Mouse (Mus musculus): ENCODE measurements at regions not wholly inside any gene's neighbourhood (a gene's known extent, or its start where the extent isn't known, plus 50 kb on each side); places are given as distances from the start of the nearest gene placed in this dataset.
"Not testable (repeated sequence)": the region's sequence is repeated elsewhere in the genome, so short reads cannot be mapped to it uniquely, and the experiment has no call there.

DNA sequence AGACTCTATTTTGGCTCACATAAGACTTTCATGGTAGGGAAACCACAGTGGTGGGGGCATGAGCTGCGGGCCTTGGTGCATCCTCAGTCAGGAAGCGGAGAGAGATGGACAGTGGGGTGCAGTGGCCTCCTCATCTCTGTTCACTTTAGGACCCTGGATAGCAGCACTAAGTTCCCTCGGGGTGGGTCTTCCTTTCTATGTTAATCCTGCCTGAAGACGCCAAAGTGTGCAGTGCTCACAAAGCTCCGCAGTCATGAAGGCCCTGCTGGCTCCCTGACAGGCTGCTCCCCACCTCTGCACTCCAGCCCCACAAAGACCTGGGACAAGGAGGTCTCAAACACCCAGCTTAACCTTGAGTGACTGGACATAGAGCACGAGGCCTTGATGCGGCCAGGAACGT, 56.8 kb downstream of the Sox1 start:
- H3K9ac ChIP-seq (ENCODE audit: low read length), result no peak overlapping the region
- 63% methylated on average over 8 of the region's 8 CpGs for WGBS
- no peak overlapping the region for H3K4me2 ChIP-seq (ENCODE audit: low read depth, low read length, severe bottlenecking)
- DNase-seq (ENCODE audit: low spot score) (no peak), ATAC-seq (replicated peaks; ENCODE audit: low FRiP score) (no peak)
- no peak overlapping the region for H3K4me3 ChIP-seq (ENCODE audit: low read depth, low read length)
- H3K9me3 ChIP-seq (ENCODE audit: control insufficient read depth, low read length), result no peaks in the 10 kb centered on the region; the same call in 1 of the 2 replicates
- H3K27me3 ChIP-seq (ENCODE audit: control insufficient read depth, insufficient read depth, low read length), result no peaks in the 10 kb centered on the region
- no peaks in the 10 kb centered on the region for H3K4me1 ChIP-seq (replicated peaks; ENCODE audit: control insufficient read depth, insufficient read depth, low read length)
- no peaks in the 10 kb centered on the region for H3K36me3 ChIP-seq (ENCODE audit: control insufficient read depth, insufficient read depth, low read length)
- H3K27ac ChIP-seq (ENCODE audit: low read depth, low read length), result no peak overlapping the region

DNA sequence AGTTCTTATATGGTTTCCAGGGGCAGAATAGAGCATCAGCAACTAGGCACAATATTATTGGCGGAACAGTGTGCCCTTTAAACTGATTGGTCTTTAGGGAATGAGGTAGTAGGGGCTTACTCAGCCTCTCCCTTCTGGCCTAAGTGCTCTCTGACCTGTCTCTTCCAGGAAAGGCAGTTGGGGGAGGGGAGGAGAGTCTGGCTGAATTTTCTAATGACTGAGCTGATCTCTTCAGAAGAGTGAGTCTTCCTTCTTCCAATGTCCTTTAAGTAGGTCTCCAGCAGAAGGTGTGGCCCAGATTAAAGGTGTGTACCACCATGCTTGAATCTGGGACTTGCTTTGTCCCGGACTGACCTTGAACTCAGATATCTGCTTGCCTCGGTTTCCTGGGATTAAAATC, 60.3 kb downstream of the Sox1 start:
- not testable (repeated sequence) for ATAC-seq (replicated peaks; ENCODE audit: low FRiP score); H3K27ac ChIP-seq (ENCODE audit: low read depth, low read length); DNase-seq (ENCODE audit: low spot score); H3K9me3 ChIP-seq (ENCODE audit: control insufficient read depth, low read length); H3K4me1 ChIP-seq (replicated peaks; ENCODE audit: control insufficient read depth, insufficient read depth, low read length); H3K27me3 ChIP-seq (ENCODE audit: control insufficient read depth, insufficient read depth, low read length); H3K4me3 ChIP-seq (ENCODE audit: low read depth, low read length); H3K36me3 ChIP-seq (ENCODE audit: control insufficient read depth, insufficient read depth, low read length); H3K4me2 ChIP-seq (ENCODE audit: low read depth, low read length, severe bottlenecking); H3K9ac ChIP-seq (ENCODE audit: low read length)
- 98% methylated on average over 3 of the region's 3 CpGs for WGBS

DNA sequence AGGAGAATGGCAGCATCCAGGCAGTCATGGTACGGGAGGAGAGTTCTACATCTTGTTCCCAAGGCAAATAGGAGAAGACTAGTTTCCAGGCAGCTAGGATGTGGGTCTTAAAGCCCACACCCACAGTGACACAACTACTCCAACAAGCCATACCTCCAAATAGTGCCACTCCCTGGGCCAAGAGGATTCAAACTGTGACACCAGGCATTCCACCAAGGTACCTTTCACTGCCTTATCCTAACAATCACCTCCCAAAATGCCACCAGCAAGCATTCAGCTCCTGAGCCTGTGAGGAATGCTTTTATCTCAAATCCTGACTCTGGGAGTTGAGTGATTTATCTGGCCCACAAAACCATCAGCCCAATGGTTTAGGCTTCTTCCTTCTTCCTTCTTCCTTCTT, 61.2 kb downstream of the Sox1 start:
- no peak overlapping the region for H3K4me3 ChIP-seq (ENCODE audit: low read depth, low read length)
- H3K9me3 ChIP-seq (ENCODE audit: control insufficient read depth, low read length), result no peaks in the 10 kb centered on the region
- 0 out of 2 replicates have a peak, but pooled peaks cover 4% of the 10 kb centered on the region for H3K4me1 ChIP-seq (replicated peaks; ENCODE audit: control insufficient read depth, insufficient read depth, low read length)
- H3K27me3 ChIP-seq (ENCODE audit: control insufficient read depth, insufficient read depth, low read length), result no peaks in the 10 kb centered on the region
- ATAC-seq (replicated peaks; ENCODE audit: low FRiP score) (no peak), DNase-seq (ENCODE audit: low spot score) (no peak)
- H3K36me3 ChIP-seq (ENCODE audit: control insufficient read depth, insufficient read depth, low read length), result no peaks in the 10 kb centered on the region
- no peak overlapping the region for H3K4me2 ChIP-seq (ENCODE audit: low read depth, low read length, severe bottlenecking)
- no peak overlapping the region for H3K9ac ChIP-seq (ENCODE audit: low read length)
- 78% methylated on average over 1 of the region's 1 CpGs for WGBS
- no peak overlapping the region for H3K27ac ChIP-seq (ENCODE audit: low read depth, low read length)

DNA sequence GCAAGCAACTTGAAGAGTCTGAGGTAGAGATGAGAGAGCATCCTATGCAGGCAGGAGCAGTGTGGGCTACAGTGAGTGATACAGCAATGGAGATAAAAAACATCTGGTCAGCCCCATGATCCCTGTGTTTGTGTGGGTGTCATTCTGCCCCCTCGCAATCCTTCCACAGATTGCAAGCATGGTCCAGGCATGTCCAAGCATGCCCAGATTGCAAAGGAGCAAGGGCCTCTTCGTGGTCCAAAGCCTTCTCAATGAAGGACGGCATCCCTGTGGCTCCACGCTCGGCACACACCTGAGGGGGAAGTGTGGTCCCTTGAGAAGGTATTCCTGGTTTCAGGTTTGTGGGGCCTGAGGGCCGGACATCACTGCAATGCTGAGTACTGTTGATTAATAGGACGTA, 61.9 kb downstream of the Sox1 start:
- H3K4me1 ChIP-seq (replicated peaks; ENCODE audit: control insufficient read depth, insufficient read depth, low read length), result peaks cover 6% of the 10 kb centered on the region; the same call in 1 of the 2 replicates
- H3K27ac ChIP-seq (ENCODE audit: low read depth, low read length), result no peak overlapping the region
- 59% methylated on average over 7 of the region's 7 CpGs for WGBS
- ATAC-seq (replicated peaks; ENCODE audit: low FRiP score) (no peak), DNase-seq (ENCODE audit: low spot score) (no peak)
- H3K9ac ChIP-seq (ENCODE audit: low read length), result no peak overlapping the region
- H3K9me3 ChIP-seq (ENCODE audit: control insufficient read depth, low read length), result no peaks in the 10 kb centered on the region
- H3K4me2 ChIP-seq (ENCODE audit: low read depth, low read length, severe bottlenecking), result no peak overlapping the region
- H3K27me3 ChIP-seq (ENCODE audit: control insufficient read depth, insufficient read depth, low read length), result no peaks in the 10 kb centered on the region
- H3K4me3 ChIP-seq (ENCODE audit: low read depth, low read length), result no peak overlapping the region
- no peaks in the 10 kb centered on the region for H3K36me3 ChIP-seq (ENCODE audit: control insufficient read depth, insufficient read depth, low read length)

DNA sequence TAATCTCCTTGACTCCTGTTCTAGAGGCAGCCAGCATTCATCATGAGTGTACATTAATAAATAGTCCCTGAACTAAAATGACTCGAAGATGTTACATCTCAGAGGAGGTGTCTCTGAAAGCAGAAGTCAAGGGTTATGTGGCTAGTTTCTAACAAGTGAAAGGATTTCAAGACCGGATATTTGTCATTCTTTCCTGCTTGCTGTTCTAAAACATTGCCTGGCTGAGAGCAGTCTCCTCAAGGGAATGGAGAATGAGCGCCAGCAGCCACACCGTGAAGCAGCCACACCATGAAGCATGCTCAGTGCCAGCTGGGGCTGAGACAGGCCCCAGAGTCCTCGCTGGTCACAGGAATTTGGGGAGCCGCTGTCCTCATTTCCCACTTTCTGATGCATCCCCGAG, 71.8 kb downstream of the Sox1 start:
- Histone ChIP-seq H3K4me2 (ENCODE audit: low read depth, low read length, severe bottlenecking) (no peak overlapping the region), H3K4me3 (ENCODE audit: low read depth, low read length) (no peak overlapping the region), H3K9ac (ENCODE audit: low read length) (no peak overlapping the region), H3K36me3 (ENCODE audit: control insufficient read depth, insufficient read depth, low read length) (no peaks in the 10 kb centered on the region), H3K4me1 (replicated peaks; ENCODE audit: control insufficient read depth, insufficient read depth, low read length) (peaks cover 13% of the 10 kb centered on the region), H3K27me3 (ENCODE audit: control insufficient read depth, insufficient read depth, low read length) (peaks cover 4% of the 10 kb centered on the region), H3K9me3 (ENCODE audit: control insufficient read depth, low read length) (no peaks in the 10 kb centered on the region), H3K27ac (ENCODE audit: low read depth, low read length) (no peak overlapping the region)
- no peak for DNase-seq (ENCODE audit: low spot score)
- ATAC-seq (replicated peaks; ENCODE audit: low FRiP score), result no peak
- WGBS, result 86% methylated on average over 7 of the region's 7 CpGs

DNA sequence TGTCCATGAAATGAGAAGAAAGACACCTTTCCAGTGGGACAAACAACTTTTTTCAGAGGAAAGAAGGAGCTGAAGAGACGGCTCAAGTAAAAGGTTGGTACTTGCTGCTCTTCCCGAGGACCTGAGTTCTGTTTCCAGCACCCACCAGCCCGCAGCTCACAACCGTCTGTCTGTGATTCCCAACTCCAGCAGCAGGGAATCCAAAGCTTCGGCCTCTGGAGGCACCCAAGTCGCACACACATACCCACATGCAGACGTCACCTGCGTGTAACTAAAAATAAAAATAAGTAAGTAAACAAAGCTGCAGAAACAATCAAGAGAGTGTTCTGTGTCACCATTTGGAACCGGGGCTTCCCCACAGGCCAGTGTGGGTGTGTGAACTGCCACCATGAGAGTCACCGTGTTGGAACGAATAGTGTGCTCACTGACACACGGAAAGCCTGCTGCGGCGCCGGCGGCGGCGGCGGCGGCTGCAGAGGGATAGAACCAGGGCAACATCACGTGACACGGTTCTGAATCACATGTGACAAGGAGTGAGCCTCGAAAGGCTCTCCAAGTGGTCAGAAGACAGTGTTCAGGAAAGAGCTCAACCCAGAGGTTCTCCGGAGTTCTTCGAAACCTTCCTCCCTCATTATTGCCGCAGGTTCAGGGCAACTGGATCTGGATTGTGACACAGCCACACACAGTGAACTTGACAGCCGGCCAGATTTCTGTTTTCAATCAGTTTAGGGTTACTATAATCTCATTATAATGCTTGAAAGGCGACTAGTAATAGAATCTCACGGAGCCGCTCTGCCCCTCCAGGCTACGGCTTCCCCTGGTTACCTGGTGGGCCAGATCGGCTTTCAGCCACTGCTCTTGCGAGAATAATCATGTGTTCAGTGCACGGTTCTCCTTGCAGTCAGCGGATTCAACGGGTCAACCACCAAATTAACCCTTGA, 72.6 kb downstream of the Sox1 start:
- no peak overlapping the region for H3K4me2 ChIP-seq (ENCODE audit: low read depth, low read length, severe bottlenecking)
- ATAC-seq (replicated peaks; ENCODE audit: low FRiP score), result peak; percentile 64
- peaks cover 9% of the 10 kb centered on the region for H3K4me1 ChIP-seq (replicated peaks; ENCODE audit: control insufficient read depth, insufficient read depth, low read length)
- no peak overlapping the region for H3K27ac ChIP-seq (ENCODE audit: low read depth, low read length)
- peak; percentile 67 for DNase-seq (ENCODE audit: low spot score)
- H3K4me3 ChIP-seq (ENCODE audit: low read depth, low read length), result no peak overlapping the region
- H3K27me3 ChIP-seq (ENCODE audit: control insufficient read depth, insufficient read depth, low read length), result peaks cover 4% of the 10 kb centered on the region
- 67% methylated on average over 36 of the region's 36 CpGs for WGBS
- H3K9me3 ChIP-seq (ENCODE audit: control insufficient read depth, low read length), result no peaks in the 10 kb centered on the region
- no peak overlapping the region for H3K9ac ChIP-seq (ENCODE audit: low read length)
- H3K36me3 ChIP-seq (ENCODE audit: control insufficient read depth, insufficient read depth, low read length), result no peaks in the 10 kb centered on the region

DNA sequence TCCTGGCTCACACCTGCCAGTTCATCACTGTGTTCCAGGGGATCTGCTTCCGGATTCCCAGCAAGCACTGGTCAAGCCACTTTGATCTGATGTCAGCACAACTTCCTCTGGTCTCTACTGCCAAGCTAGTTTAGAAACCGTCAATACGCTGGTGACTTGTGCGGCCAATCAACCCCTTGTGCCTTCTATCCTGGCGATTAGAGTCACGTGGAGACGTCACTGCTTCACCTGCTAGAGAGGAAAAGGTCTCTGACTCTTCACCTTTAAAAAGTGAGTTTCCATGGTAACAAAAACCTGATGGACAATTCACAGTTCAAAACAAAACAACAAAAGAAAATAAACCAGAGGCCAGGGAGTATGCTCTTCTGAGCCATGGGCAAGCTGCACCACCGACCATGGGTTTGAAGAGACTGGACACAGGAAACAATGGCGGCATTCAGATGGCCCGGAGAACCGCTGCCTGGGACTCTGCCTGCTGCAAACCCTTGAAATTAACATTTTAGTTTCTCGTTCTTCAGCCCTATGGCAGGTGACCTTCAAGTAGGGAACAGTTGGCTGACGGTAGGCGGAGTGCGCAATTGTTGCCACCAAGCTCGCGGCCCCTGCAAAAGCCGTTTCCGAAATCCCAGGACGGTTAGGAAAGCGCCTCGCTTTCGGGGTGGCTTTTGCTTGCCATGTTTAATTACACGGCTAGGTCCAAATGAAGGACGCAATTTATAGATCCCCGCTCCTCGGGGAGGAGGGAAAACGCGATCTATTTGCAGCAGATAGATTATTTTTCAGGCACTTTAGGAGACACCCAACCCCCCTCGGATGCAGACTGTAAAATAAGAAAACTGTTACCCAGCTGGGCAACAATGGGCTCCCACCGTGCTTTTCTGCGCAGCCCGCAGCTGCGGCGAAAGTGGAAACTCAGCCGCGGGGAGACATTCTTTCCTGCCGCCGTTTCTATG, 82.6 kb downstream of the Sox1 start:
- H3K27me3 ChIP-seq (ENCODE audit: control insufficient read depth, insufficient read depth, low read length), result peaks cover 13% of the 10 kb centered on the region
- H3K4me2 ChIP-seq (ENCODE audit: low read depth, low read length, severe bottlenecking), result peak overlapping the region; percentile 52
- peak overlapping the region; percentile 48; the same call in 1 of the 2 replicates for H3K9ac ChIP-seq (ENCODE audit: low read length)
- H3K27ac ChIP-seq (ENCODE audit: low read depth, low read length), result peak overlapping the region; percentile 70
- peak overlapping the region; percentile 19; the same call in 1 of the 2 replicates for H3K4me3 ChIP-seq (ENCODE audit: low read depth, low read length)
- peaks cover 3% of the 10 kb centered on the region; the same call in 1 of the 2 replicates for H3K9me3 ChIP-seq (ENCODE audit: control insufficient read depth, low read length)
- H3K4me1 ChIP-seq (replicated peaks; ENCODE audit: control insufficient read depth, insufficient read depth, low read length), result peaks cover 21% of the 10 kb centered on the region
- DNase-seq (ENCODE audit: low spot score) (peak; percentile 78), ATAC-seq (replicated peaks; ENCODE audit: low FRiP score) (peak; percentile 73)
- H3K36me3 ChIP-seq (ENCODE audit: control insufficient read depth, insufficient read depth, low read length), result no peaks in the 10 kb centered on the region
- 7% methylated on average over 39 of the region's 39 CpGs for WGBS

DNA sequence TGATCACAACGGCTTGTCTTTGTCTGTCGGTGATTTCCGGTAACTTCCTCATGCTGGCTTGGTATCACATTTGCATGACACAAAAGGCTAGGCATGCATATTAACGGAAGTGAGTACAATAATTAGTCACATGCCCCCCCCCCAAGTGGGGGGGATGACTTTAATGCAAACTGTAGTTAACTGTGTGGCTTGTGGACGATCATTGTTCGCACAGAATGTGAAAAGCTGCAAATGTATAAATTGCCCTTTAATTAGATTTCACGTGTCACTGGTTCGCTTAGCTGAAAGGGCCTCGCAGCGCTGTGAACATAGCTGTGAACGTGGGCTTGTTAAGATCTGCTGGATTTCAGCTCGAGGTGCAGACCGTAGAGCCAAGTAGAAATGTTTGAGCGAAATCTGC, 86.8 kb downstream of the Sox1 start:
- no peak for ATAC-seq (replicated peaks; ENCODE audit: low FRiP score)
- Histone ChIP-seq H3K4me3 (ENCODE audit: low read depth, low read length) (no peak overlapping the region), H3K36me3 (ENCODE audit: control insufficient read depth, insufficient read depth, low read length) (no peaks in the 10 kb centered on the region), H3K9ac (ENCODE audit: low read length) (no peak overlapping the region), H3K27me3 (ENCODE audit: control insufficient read depth, insufficient read depth, low read length) (peaks cover 20% of the 10 kb centered on the region), H3K4me1 (replicated peaks; ENCODE audit: control insufficient read depth, insufficient read depth, low read length) (peaks cover 32% of the 10 kb centered on the region), H3K9me3 (ENCODE audit: control insufficient read depth, low read length) (peaks cover under 1% of the 10 kb centered on the region; the same call in 1 of the 2 replicates), H3K27ac (ENCODE audit: low read depth, low read length) (0 out of 2 replicates have a peak overlapping the region, but pooled peaks have one; percentile 31), H3K4me2 (ENCODE audit: low read depth, low read length, severe bottlenecking) (0 out of 2 replicates have a peak overlapping the region, but pooled peaks have one; percentile 3)
- no peak for DNase-seq (ENCODE audit: low spot score)
- WGBS, result 20% methylated on average over 14 of the region's 14 CpGs
